Mouse (Mus musculus): ENCODE results near the gene Nxpe2.

DNA sequence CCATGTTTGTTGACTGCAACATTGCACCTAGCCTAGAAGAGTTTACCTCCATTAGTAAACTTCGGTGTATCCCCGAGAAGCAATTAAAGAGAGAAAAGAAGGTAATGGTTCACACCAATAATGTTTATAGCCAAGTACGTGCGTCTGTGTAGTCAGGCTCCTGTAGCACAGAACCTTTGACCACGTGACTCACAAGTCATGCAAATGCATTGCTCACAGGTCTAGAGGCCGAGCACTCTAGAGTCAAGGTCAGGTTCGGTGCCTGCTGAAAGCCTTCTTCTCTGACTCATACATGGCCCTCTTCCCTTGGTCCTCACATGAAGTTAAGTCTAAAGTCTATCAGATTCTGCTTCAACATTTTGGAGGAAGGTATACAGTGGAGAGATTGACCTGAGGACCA is 54.3 kb downstream of the Nxpe2 start:
- TF ChIP-seq MAFK (IDR thresholded peaks at IDR 0.05; ENCODE audit: insufficient read depth, low read depth, low read length) (no peak), CHD2 (IDR thresholded peaks at IDR 0.05; ENCODE audit: low read depth, low read length) (no peak)
